Mouse (Mus musculus) liver (tissue): Measurements from ENCODE around the gene Zswim8.

Experiments
- DNase-seq: peaks from one replicate; pipeline ENCODE4 v3.0.0-alpha.2; 2020; ENCODE audit warnings: mixed read lengths

Zswim8 gene

GRCm38 (mm10) chr14:20733041-20733951 lies 25.9 kb downstream of the Zswim8 start:
- DNase-seq, result peak; percentile 71

- DNase-seq, result peak; percentile 95
Observed at GRCm38 (mm10) chr14:20733952-20734774, 26.8 kb downstream of the Zswim8 start, which contains the start of gene Ndst2. Ndst2 (minus strand) TSS chr14:20734562.

- DNase-seq, result no peak
Observed at GRCm38 (mm10) chr14:20735052-20735451, 27.7 kb downstream of the Zswim8 start.

- DNase-seq, result no peak
Observed at GRCm38 (mm10) chr14:20735892-20736390, 28.6 kb downstream of the Zswim8 start.

GRCm38 (mm10) chr14:20737306-20737705 lies 30.0 kb downstream of the Zswim8 start:
- peak; percentile 61 for DNase-seq

GRCm38 (mm10) chr14:20738511-20738910 lies 31.2 kb downstream of the Zswim8 start:
- no peak for DNase-seq

GRCm38 (mm10) chr14:20741301-20741700 lies 33.9 kb downstream of the Zswim8 start:
- no peak for DNase-seq

- DNase-seq, result no peak
Observed at GRCm38 (mm10) chr14:20743614-20744013, 36.3 kb downstream of the Zswim8 start.

- DNase-seq, result no peak
Observed at GRCm38 (mm10) chr14:20746935-20747334, 39.6 kb downstream of the Zswim8 start.

GRCm38 (mm10) chr14:20748388-20748787 lies 41.0 kb downstream of the Zswim8 start:
- DNase-seq, result no peak

- DNase-seq, result no peak
Observed at GRCm38 (mm10) chr14:20749494-20750051, 42.2 kb downstream of the Zswim8 start.

- no peak for DNase-seq
Observed at GRCm38 (mm10) chr14:20750503-20750902, 43.2 kb downstream of the Zswim8 start.

GRCm38 (mm10) chr14:20753792-20754191 lies 46.4 kb downstream of the Zswim8 start:
- DNase-seq, result no peak

- no peak for DNase-seq
Observed at GRCm38 (mm10) chr14:20757370-20757907, 50.1 kb downstream of the Zswim8 start.

- DNase-seq, result no peak
Observed at GRCm38 (mm10) chr14:20758768-20759435, 51.5 kb downstream of the Zswim8 start.

- no peak for DNase-seq
Observed at GRCm38 (mm10) chr14:20764942-20765341, 57.6 kb downstream of the Zswim8 start.

- DNase-seq, result peak; percentile 84
Observed at GRCm38 (mm10) chr14:20765642-20766258, 58.4 kb downstream of the Zswim8 start.

GRCm38 (mm10) chr14:20767936-20768335 lies 60.6 kb downstream of the Zswim8 start:
- DNase-seq, result no peak

- no peak for DNase-seq
Observed at GRCm38 (mm10) chr14:20768581-20768980, 61.2 kb downstream of the Zswim8 start.

- no peak for DNase-seq
Observed at GRCm38 (mm10) chr14:20771941-20772340, 64.6 kb downstream of the Zswim8 start.

- no peak for DNase-seq
Observed at GRCm38 (mm10) chr14:20772808-20773207, 65.5 kb downstream of the Zswim8 start.
